ENCODE assay signal across 20 mouse cellular contexts in genomic region chr8:70194191-70194590, GRCm38 (mm10). TPM values are rescaled to one million over a fixed set of nuclear protein-coding genes. Genes with fewer than 3 reads are reported as not detected.
DNase-seq lines count a peak whose midpoint lies in the region; ATAC-seq and TF ChIP-seq lines count a peak whose summit lies in the region.
"Had no signal": no experiment of that assay in that cellular context is flagged by ENCODE, and none has a peak within 500 bp of the region (broad histone marks: within the 10 kb centered on the region; RNA-seq: fewer than 3 reads in every experiment).

No protein-coding gene starts in this region.

- H3K9ac ChIP-seq in hindbrain, embryonic 12.5 days: no peak overlapping the region
- H3K9ac ChIP-seq in liver, postnatal 0 days (replicated peaks): no peak overlapping the region; the same call in 1 of the 2 replicates
- H3K9ac ChIP-seq in liver, embryonic 12.5 days: no peak overlapping the region
- H3K9ac ChIP-seq: forebrain, postnatal 0 days; hindbrain, embryonic 14.5 days had no signal

- no peak for ATAC-seq in hindbrain, embryonic 12.5 days (ENCODE audit: low FRiP score)
- no peak for ATAC-seq in liver, postnatal 0 days
- ATAC-seq in liver, embryonic 12.5 days: no peak
- ATAC-seq: CD4-positive, CD25-positive, alpha-beta regulatory T cell, adult 4 months; forebrain, embryonic 13.5 days; forebrain, postnatal 0 days had no signal

- WGBS in hindbrain, embryonic 10.5 days: 87% methylated on average over 3 of the region's 3 CpGs
- 76% methylated on average over 3 of the region's 3 CpGs for WGBS in hindbrain, embryonic 12.5 days
- WGBS in liver, postnatal 0 days (ENCODE audit: insufficient replicate concordance): 90% methylated on average over 3 of the region's 3 CpGs
- 73% methylated on average over 3 of the region's 3 CpGs for WGBS in liver, embryonic 12.5 days (ENCODE audit: insufficient replicate concordance)

- no peaks in the 10 kb centered on the region for H3K27me3 ChIP-seq in hindbrain, embryonic 10.5 days (ENCODE audit: insufficient read depth, poor library complexity, severe bottlenecking)
- no peaks in the 10 kb centered on the region; the same call in 1 of the 2 replicates for H3K27me3 ChIP-seq in hindbrain, embryonic 12.5 days
- no peaks in the 10 kb centered on the region for H3K27me3 ChIP-seq in liver, postnatal 0 days (ENCODE audit: insufficient read depth, low read length)
- no peaks in the 10 kb centered on the region; the same call in 1 of the 2 replicates for H3K27me3 ChIP-seq in liver, embryonic 12.5 days (replicated peaks)
- H3K27me3 ChIP-seq: forebrain, embryonic 13.5 days; heart, embryonic 13.5 days had no signal

- peak; percentile 63 for DNase-seq in adrenal gland, adult 2 months
- DNase-seq in adrenal gland, postnatal 10 days: no peak
- no peak for DNase-seq in hindbrain, embryonic 10.5 days (ENCODE audit: low spot score)
- DNase-seq in liver, postnatal 0 days: no peak
- DNase-seq in adipocyte (ENCODE audit: low spot score): peak; percentile 63
- DNase-seq: B cell, adult 2 months; cerebellum, adult 2 months; cerebellum, postnatal 10 days; forebrain, postnatal 0 days; gastrocnemius, postnatal 36 days; heart, adult 11 months; heart, postnatal 4 days had no signal

- peaks cover 50% of the 10 kb centered on the region for H3K4me1 ChIP-seq in hindbrain, embryonic 10.5 days (replicated peaks)
- 0 out of 2 replicates have a peak, but pooled peaks cover 3% of the 10 kb centered on the region for H3K4me1 ChIP-seq in hindbrain, embryonic 12.5 days
- peaks cover 22% of the 10 kb centered on the region for H3K4me1 ChIP-seq in liver, postnatal 0 days (ENCODE audit: insufficient read depth)
- peaks cover 32% of the 10 kb centered on the region for H3K4me1 ChIP-seq in liver, embryonic 12.5 days

- no peaks in the 10 kb centered on the region for H3K9me3 ChIP-seq in hindbrain, embryonic 10.5 days
- no peaks in the 10 kb centered on the region for H3K9me3 ChIP-seq in hindbrain, embryonic 12.5 days (replicated peaks)
- no peaks in the 10 kb centered on the region for H3K9me3 ChIP-seq in liver, postnatal 0 days (ENCODE audit: low read length)
- H3K9me3 ChIP-seq in liver, embryonic 12.5 days (replicated peaks): no peaks in the 10 kb centered on the region
- H3K9me3 ChIP-seq: embryonic facial prominence, embryonic 10.5 days; forebrain, embryonic 13.5 days; G1E; heart, embryonic 13.5 days had no signal

- 0 out of 2 replicates have a peak overlapping the region, but pooled peaks have one; percentile 8 for H3K27ac ChIP-seq in hindbrain, embryonic 10.5 days
- no peak overlapping the region for H3K27ac ChIP-seq in hindbrain, embryonic 12.5 days
- peak overlapping the region; percentile 77 for H3K27ac ChIP-seq in liver, postnatal 0 days (ENCODE audit: low read depth)
- H3K27ac ChIP-seq in liver, embryonic 12.5 days: no peak overlapping the region
- H3K27ac ChIP-seq: embryonic facial prominence, embryonic 10.5 days; forebrain, embryonic 13.5 days; heart, embryonic 13.5 days; hindbrain, embryonic 14.5 days had no signal

- H3K4me2 ChIP-seq in hindbrain, embryonic 12.5 days (replicated peaks): no peak overlapping the region
- no peak overlapping the region for H3K4me2 ChIP-seq in liver, postnatal 0 days (ENCODE audit: low read depth, low read length)
- no peak overlapping the region for H3K4me2 ChIP-seq in liver, embryonic 12.5 days
- H3K4me2 ChIP-seq: forebrain, embryonic 13.5 days; heart, embryonic 13.5 days; hindbrain, embryonic 14.5 days had no signal

- TF ChIP-seq EP300 in liver, postnatal 0 days (IDR thresholded peaks at IDR 0.05; ENCODE audit: low read depth): no peak

- H3K4me3 ChIP-seq in hindbrain, embryonic 10.5 days: no peak overlapping the region
- no peak overlapping the region for H3K4me3 ChIP-seq in hindbrain, embryonic 12.5 days
- no peak overlapping the region for H3K4me3 ChIP-seq in liver, postnatal 0 days (ENCODE audit: low read depth, low read length)
- no peak overlapping the region for H3K4me3 ChIP-seq in liver, embryonic 12.5 days
- H3K4me3 ChIP-seq: embryonic facial prominence, embryonic 10.5 days; forebrain, embryonic 13.5 days; heart, embryonic 13.5 days had no signal

- H3K36me3 ChIP-seq in hindbrain, embryonic 10.5 days: no peaks in the 10 kb centered on the region
- H3K36me3 ChIP-seq in hindbrain, embryonic 12.5 days: no peaks in the 10 kb centered on the region
- H3K36me3 ChIP-seq in liver, postnatal 0 days (replicated peaks; ENCODE audit: insufficient read depth, low read length): peaks cover 24% of the 10 kb centered on the region
- peaks cover 42% of the 10 kb centered on the region for H3K36me3 ChIP-seq in liver, embryonic 12.5 days
- H3K36me3 ChIP-seq: embryonic facial prominence, embryonic 10.5 days had no signal

- no peak for TF ChIP-seq CTCF in liver, postnatal 0 days (IDR thresholded peaks at IDR 0.05; ENCODE audit: low read depth)

RNA-seq across cellular contexts. Expression of gene Slc25a42, which starts 17.9 kb away (rescaled TPM):
- total RNA-seq in adrenal gland, adult 2 months (2021): 10 to 100 TPM; 40.9 to 49.3 TPM
- 72.6 and 85.8 TPM in 2 replicates for polyA plus RNA-seq in adrenal gland, adult 2 months (2012; rRNA removed)
- total RNA-seq in adrenal gland, postnatal 10 days (2021): 100 to 1,000 TPM; 124 to 184 TPM
- 2.6 and 3.5 TPM in 2 replicates for polyA plus RNA-seq in hindbrain, embryonic 10.5 days (2016; fragmentation: Nextera tagmentation; extraction: Ambion mirVana)
- 4.3 and 5.3 TPM in 2 replicates for polyA plus RNA-seq in hindbrain, embryonic 12.5 days (2016; fragmentation: Nextera tagmentation; extraction: Ambion mirVana)
- 18.5 and 19.2 TPM in 2 replicates for polyA plus RNA-seq in liver, postnatal 0 days (2015; fragmentation: Nextera tagmentation; extraction: Ambion mirVana)
- 6.6 and 8.5 TPM in 2 replicates for polyA plus RNA-seq in liver, embryonic 12.5 days (2016; fragmentation: Nextera tagmentation; extraction: Ambion mirVana)

RNA-seq across cellular contexts. Expression of gene Tmem161a, which starts 22.0 kb away (rescaled TPM):
- 10 to 100 TPM; 66.5 to 74.0 TPM for total RNA-seq in adrenal gland, adult 2 months (2021)
- polyA plus RNA-seq in adrenal gland, adult 2 months (2012; rRNA removed): 277 and 300 TPM in 2 replicates
- 10 to 100 TPM; 43.1 to 47.0 TPM for total RNA-seq in adrenal gland, postnatal 10 days (2021)
- 56.2 and 64.9 TPM in 2 replicates for polyA plus RNA-seq in hindbrain, embryonic 10.5 days (2016; fragmentation: Nextera tagmentation; extraction: Ambion mirVana)
- 43.9 and 47.9 TPM in 2 replicates for polyA plus RNA-seq in hindbrain, embryonic 12.5 days (2016; fragmentation: Nextera tagmentation; extraction: Ambion mirVana)
- 17.3 and 20.2 TPM in 2 replicates for polyA plus RNA-seq in liver, postnatal 0 days (2015; fragmentation: Nextera tagmentation; extraction: Ambion mirVana)
- 37.7 and 39.4 TPM in 2 replicates for polyA plus RNA-seq in liver, embryonic 12.5 days (2016; fragmentation: Nextera tagmentation; extraction: Ambion mirVana)

RNA-seq across cellular contexts. Expression of gene Sugp2, which starts 39.8 kb away (rescaled TPM):
- total RNA-seq in adrenal gland, adult 2 months (2021): 10 to 100 TPM; 31.8 to 31.9 TPM
- 34.8 and 36.2 TPM in 2 replicates for polyA plus RNA-seq in adrenal gland, adult 2 months (2012; rRNA removed)
- 10 to 100 TPM; 28.9 to 48.5 TPM for total RNA-seq in adrenal gland, postnatal 10 days (2021)
- polyA plus RNA-seq in hindbrain, embryonic 10.5 days (2016; fragmentation: Nextera tagmentation; extraction: Ambion mirVana): 56.1 and 58.2 TPM in 2 replicates
- 72.0 and 75.8 TPM in 2 replicates for polyA plus RNA-seq in hindbrain, embryonic 12.5 days (2016; fragmentation: Nextera tagmentation; extraction: Ambion mirVana)
- 7.3 and 8.3 TPM in 2 replicates for polyA plus RNA-seq in liver, postnatal 0 days (2015; fragmentation: Nextera tagmentation; extraction: Ambion mirVana)
- polyA plus RNA-seq in liver, embryonic 12.5 days (2016; fragmentation: Nextera tagmentation; extraction: Ambion mirVana): 24.4 and 24.7 TPM in 2 replicates

RNA-seq across cellular contexts. Expression of gene Armc6, which starts 40.1 kb away (rescaled TPM):
- total RNA-seq in adrenal gland, adult 2 months (2021): 10 to 100 TPM; 10.8 to 11.5 TPM
- polyA plus RNA-seq in adrenal gland, adult 2 months (2012; rRNA removed): 17.4 and 21.2 TPM in 2 replicates
- 10 to 100 TPM; 11.2 to 13.2 TPM for total RNA-seq in adrenal gland, postnatal 10 days (2021)
- polyA plus RNA-seq in hindbrain, embryonic 10.5 days (2016; fragmentation: Nextera tagmentation; extraction: Ambion mirVana): 39.7 and 40.9 TPM in 2 replicates
- 48.4 and 49.2 TPM in 2 replicates for polyA plus RNA-seq in hindbrain, embryonic 12.5 days (2016; fragmentation: Nextera tagmentation; extraction: Ambion mirVana)
- 5.3 and 6.3 TPM in 2 replicates for polyA plus RNA-seq in liver, postnatal 0 days (2015; fragmentation: Nextera tagmentation; extraction: Ambion mirVana)
- 23.9 and 24.8 TPM in 2 replicates for polyA plus RNA-seq in liver, embryonic 12.5 days (2016; fragmentation: Nextera tagmentation; extraction: Ambion mirVana)

RNA-seq across cellular contexts. Expression of gene Mef2b, which starts 54.7 kb away (rescaled TPM):
- total RNA-seq in adrenal gland, adult 2 months (2021): under 1 TPM; 0.45 to 0.63 TPM
- polyA plus RNA-seq in adrenal gland, adult 2 months (2012; rRNA removed): 1.5 and 2.2 TPM in 2 replicates
- total RNA-seq in adrenal gland, postnatal 10 days (2021): under 1 TPM; 0.36 to 0.54 TPM
- polyA plus RNA-seq in hindbrain, embryonic 10.5 days (2016; fragmentation: Nextera tagmentation; extraction: Ambion mirVana): 0.58 and 0.76 TPM in 2 replicates
- 0.32 and 0.70 TPM in 2 replicates for polyA plus RNA-seq in hindbrain, embryonic 12.5 days (2016; fragmentation: Nextera tagmentation; extraction: Ambion mirVana)
- 0.11 TPM in 1 of 2 replicates, not detected in the other for polyA plus RNA-seq in liver, postnatal 0 days (2015; fragmentation: Nextera tagmentation; extraction: Ambion mirVana)
- 0.23 and 0.36 TPM in 2 replicates for polyA plus RNA-seq in liver, embryonic 12.5 days (2016; fragmentation: Nextera tagmentation; extraction: Ambion mirVana)

Comparison
In these comparisons a context has a peak if more than half of its experiments do, and no peak if none do; other contexts are left out.
1. DNase-seq: peak in adrenal gland, adult 2 months (single experiment) and adipocyte (single experiment); none in adrenal gland, postnatal 10 days (single experiment), hindbrain, embryonic 10.5 days (single experiment) and liver, postnatal 0 days (single experiment).
2. H3K27ac ChIP-seq: peak in hindbrain, embryonic 10.5 days (single experiment) and liver, postnatal 0 days (single experiment); none in hindbrain, embryonic 12.5 days (single experiment) and liver, embryonic 12.5 days (single experiment).